Comparison of ENCODE assay signal across 8 mouse cellular contexts in genomic region chr1:133237670-133238069, GRCm38 (mm10).
DNase-seq lines count a peak whose midpoint lies in the region; ATAC-seq and TF ChIP-seq lines count a peak whose summit lies in the region.

No protein-coding gene starts in this region.

- peaks cover 3% of the 10 kb centered on the region for H3K4me1 ChIP-seq in bone marrow, adult 2 months (ENCODE audit: control insufficient read depth, insufficient read depth, low read length)
- peaks cover 35% of the 10 kb centered on the region for H3K4me1 ChIP-seq in heart, postnatal 0 days (ENCODE audit: control insufficient read depth, insufficient read depth)

- peak overlapping the region; percentile 38 for H3K4me2 ChIP-seq in heart, postnatal 0 days (ENCODE audit: low read depth, low read length)

- 2% methylated on average over 11 of the region's 11 CpGs for WGBS in bone marrow, adult 2 months
- 8% methylated on average over 11 of the region's 11 CpGs for WGBS in heart, postnatal 0 days

- intact Hi-C loops in left cerebral cortex, adult 2 months (cut with DNase I), result loop anchor here (5.0 kb wide), 1 partner anchor 130 kb away; no protein-coding TSS in a partner anchor

- no peak overlapping the region for H3K9ac ChIP-seq in heart, postnatal 0 days (replicated peaks; ENCODE audit: low read depth, low read length)

- H3K9me3 ChIP-seq in heart, postnatal 0 days (replicated peaks; ENCODE audit: control insufficient read depth, low read length), result no peaks in the 10 kb centered on the region

- TF ChIP-seq EP300 in heart, postnatal 0 days (IDR thresholded peaks at IDR 0.05; ENCODE audit: low read depth), result no peak

- no peak overlapping the region for H3K27ac ChIP-seq in bone marrow, adult 2 months (ENCODE audit: control insufficient read depth, insufficient read depth, low read depth, low read length, poor library complexity)
- H3K27ac ChIP-seq in heart, postnatal 0 days (ENCODE audit: low read depth), result peak overlapping the region; percentile 91
- H3K27ac ChIP-seq in left cerebral cortex, adult 2 months, result peak overlapping the region; percentile 65

- ATAC-seq in heart, postnatal 0 days (ENCODE audit: insufficient read depth, low read depth), result peak; percentile 49; the same call in 1 of the 2 replicates
- peak; percentile 80 for ATAC-seq in megakaryocyte progenitor cell, adult 5-6 weeks (replicated peaks; ENCODE audit: poor library complexity)

- no peaks in the 10 kb centered on the region for H3K27me3 ChIP-seq in heart, postnatal 0 days (ENCODE audit: control insufficient read depth, insufficient read depth, low read length)

- H3K36me3 ChIP-seq in heart, postnatal 0 days (replicated peaks; ENCODE audit: control insufficient read depth, insufficient read depth, low read length), result no peaks in the 10 kb centered on the region

- H3K4me3 ChIP-seq in bone marrow, adult 2 months (replicated peaks; ENCODE audit: control insufficient read depth, low read depth, low read length), result peak overlapping the region; percentile 25
- no peak overlapping the region for H3K4me3 ChIP-seq in heart, postnatal 0 days (ENCODE audit: low read depth, low read length)
- H3K4me3 ChIP-seq in left cerebral cortex, adult 2 months, result no peak overlapping the region

- DNase-seq in gastrocnemius, postnatal 10 days, result peak; percentile 38
- DNase-seq in gastrocnemius, adult 18-20 months (ENCODE audit: low spot score), result no peak
- peak; percentile 62 for DNase-seq in heart, postnatal 0 days (ENCODE audit: low spot score)
- peak in 1 of 2 experiments; percentile 51 for DNase-seq in left cerebral cortex, adult 2 months (ENCODE audit: extremely low spot score in 1 of 2, low spot score in 2 of 2)
- peak; percentile 73 to 78 for DNase-seq in thymus, postnatal 10 days (ENCODE audit: low spot score in 2 of 2)
- no peak for DNase-seq in adrenal gland, postnatal 10 days

- TF ChIP-seq POLR2A in bone marrow, adult 2 months (IDR thresholded peaks at IDR 0.05; ENCODE audit: borderline replicate concordance, control insufficient read depth, low read depth, low read length), result no peak

- no peak for TF ChIP-seq CTCF in bone marrow, adult 2 months (IDR thresholded peaks at IDR 0.05; ENCODE audit: control insufficient read depth, insufficient read depth, low read length)
- TF ChIP-seq CTCF in heart, postnatal 0 days (IDR thresholded peaks at IDR 0.05; ENCODE audit: low read depth), result no peak
- TF ChIP-seq CTCF in left cerebral cortex, adult 2 months (IDR thresholded peaks at IDR 0.05), result no peak

Comparison
In these comparisons a context has a peak if more than half of its experiments do, and no peak if none do; other contexts are left out.
1. DNase-seq: peak in gastrocnemius, postnatal 10 days (single experiment), heart, postnatal 0 days (single experiment) and thymus, postnatal 10 days (2 of 2); none in gastrocnemius, adult 18-20 months (single experiment) and adrenal gland, postnatal 10 days (single experiment).